Mouse (Mus musculus) limb, embryonic 11.5 days (tissue): Measurements from ENCODE around the gene Haghl. TPM values are rescaled to one million over a fixed set of nuclear protein-coding genes. Genes with fewer than 3 reads are reported as not detected.
A peak's percentile ranks its signal among the peaks of the same experiment; 100 is the strongest.

Experiments
- ATAC-seq: fragments of 200-750 bp; cut with Nextera tagmentation; 2 replicates; pipeline ENCODE4 v1.8.0; 2017; ENCODE audit warnings: low read depth; ENCODE audit not compliant: insufficient number of reproducible peaks, low FRiP score, low TSS enrichment
- DNase-seq: peaks from one replicate; pipeline ENCODE4 v3.0.0-alpha.2; 2015; ENCODE audit warnings: low spot score
- H3K27ac ChIP-seq: fragments of 300-500 bp; sonication (generic); replicated peaks from 2 replicates; pipeline ENCODE4 v1.5.1; 2014; ENCODE audit warnings: low read depth, mild to moderate bottlenecking, low read length
- H3K27me3 ChIP-seq: fragments of 300-500 bp; sonication (generic); 2 replicates; pipeline ENCODE4 v1.6.1; 2014; ENCODE audit warnings: mild to moderate bottlenecking, low read length, mixed read lengths; ENCODE audit not compliant: control insufficient read depth, insufficient read depth
- H3K36me3 ChIP-seq: fragments of 300-500 bp; sonication (generic); 2 replicates; pipeline ENCODE4 v1.6.1; 2014; ENCODE audit warnings: mild to moderate bottlenecking, low read length, moderate library complexity, mixed read lengths; ENCODE audit not compliant: control insufficient read depth, insufficient read depth
- H3K4me1 ChIP-seq: fragments of 300-500 bp; sonication (generic); 2 replicates; pipeline ENCODE4 v1.6.1; 2014; ENCODE audit warnings: low read length, mixed read lengths; ENCODE audit not compliant: control insufficient read depth, insufficient read depth
- H3K4me2 ChIP-seq: fragments of 300-500 bp; sonication (generic); 2 replicates; pipeline ENCODE4 v1.6.1; 2014; ENCODE audit warnings: low read depth, mild to moderate bottlenecking, moderate library complexity; ENCODE audit not compliant: severe bottlenecking
- H3K4me3 ChIP-seq: fragments of 300-500 bp; sonication (generic); 2 replicates; pipeline ENCODE4 v1.5.1; 2014; ENCODE audit warnings: low read depth, low read length
- H3K9ac ChIP-seq: fragments of 300-500 bp; sonication (generic); 2 replicates; pipeline ENCODE4 v1.6.1; 2014; ENCODE audit warnings: mild to moderate bottlenecking, low read length
- H3K9me3 ChIP-seq: fragments of 300-500 bp; sonication (generic); 2 replicates; pipeline ENCODE4 v1.6.1; 2016; ENCODE audit warnings: low read length; ENCODE audit not compliant: control insufficient read depth
- WGBS: fragments of 180-500 bp; shearing (Covaris S2); extraction: QIAGEN DNeasy Blood & Tissue Kit; methylation state at CpG from one replicate; pipeline ENCODE4 v1.1.7; 2014; 5-methylcytosine and 5-hydroxymethylcytosine counted together
- polyA plus RNA-seq: library from polyadenylated mRNA; unstranded; fragments of >200 nt; fragmentation: Nextera tagmentation; extraction: Ambion mirVana; gene quantifications from 2 replicates; pipeline ENCODE4 v1.2.1, GENCODE M21; 2014

The Haghl gene
- polyA plus RNA-seq, 1 experiment from 2014 or later: 68.0 TPM

GRCm38 (mm10) chr17:25824362-25825142 lies 39.1 kb upstream of the Haghl start:
- Histone ChIP-seq H3K27me3 (peaks cover 13% of the 10 kb centered on the region), H3K4me3 (peak overlapping the region; percentile 54), H3K27ac (no peak overlapping the region), H3K9me3 (no peaks in the 10 kb centered on the region), H3K4me1 (peaks cover 18% of the 10 kb centered on the region), H3K36me3 (peaks cover 4% of the 10 kb centered on the region; the same call in 1 of the 2 replicates), H3K4me2 (peak overlapping the region; percentile 96; the same call in 1 of the 2 replicates), H3K9ac (0 out of 2 replicates have a peak overlapping the region, but pooled peaks have one; percentile 5)
- 72% methylated on average over 17 of the region's 17 CpGs for WGBS
- DNase-seq (no peak), ATAC-seq (no peak)

GRCm38 (mm10) chr17:25823452-25823851 lies 38.0 kb upstream of the Haghl start, which contains the start of gene Wdr24:
Gene Wdr24 (plus strand): TSS chr17:25823627.
- Histone ChIP-seq H3K9me3 (no peaks in the 10 kb centered on the region), H3K36me3 (peaks cover 4% of the 10 kb centered on the region; the same call in 1 of the 2 replicates), H3K27me3 (peaks cover 24% of the 10 kb centered on the region), H3K9ac (peak within 1 kb of the TSS; percentile 64; the same call in 1 of the 2 replicates), H3K4me3 (peak within 1 kb of the TSS; percentile 54), H3K27ac (no peak within 1 kb of the TSS), H3K4me2 (peak within 1 kb of the TSS; percentile 96), H3K4me1 (peaks cover 15% of the 10 kb centered on the region)
- under 1% methylated on average over 18 of the region's 18 CpGs for WGBS
- DNase-seq (peak; percentile 80), ATAC-seq (peak; percentile 33; the same call in 1 of the 2 replicates)

- no peak overlapping the region for H3K9ac ChIP-seq
- H3K36me3 ChIP-seq: no peaks in the 10 kb centered on the region
- ATAC-seq: no peak
- H3K4me2 ChIP-seq: peak overlapping the region; percentile 20
- no peak for DNase-seq
- 0 out of 2 replicates have a peak overlapping the region, but pooled peaks have one; percentile 6 for H3K4me3 ChIP-seq
- H3K9me3 ChIP-seq: no peaks in the 10 kb centered on the region
- peaks cover 3% of the 10 kb centered on the region; the same call in 1 of the 2 replicates for H3K4me1 ChIP-seq
- H3K27me3 ChIP-seq: peaks cover 40% of the 10 kb centered on the region
- H3K27ac ChIP-seq: no peak overlapping the region
- WGBS: 5% methylated on average over 46 of the region's 46 CpGs
Measured at GRCm38 (mm10) chr17:25818851-25819780, 33.6 kb upstream of the Haghl start.

- DNase-seq (no peak), ATAC-seq (no peak)
- Histone ChIP-seq H3K36me3 (no peaks in the 10 kb centered on the region), H3K9ac (no peak overlapping the region), H3K9me3 (no peaks in the 10 kb centered on the region), H3K27me3 (peaks cover 42% of the 10 kb centered on the region), H3K4me1 (no peaks in the 10 kb centered on the region), H3K4me2 (no peak overlapping the region), H3K27ac (no peak overlapping the region), H3K4me3 (no peak overlapping the region)
- WGBS: 76% methylated on average over 11 of the region's 11 CpGs
Measured at GRCm38 (mm10) chr17:25817662-25818061, 32.2 kb upstream of the Haghl start.

GRCm38 (mm10) chr17:25813471-25813870 lies 28.0 kb upstream of the Haghl start:
- DNase-seq (peak; percentile 97), ATAC-seq (no peak)
- no peak overlapping the region for H3K9ac ChIP-seq
- no peak overlapping the region for H3K27ac ChIP-seq
- no peak overlapping the region for H3K4me2 ChIP-seq
- 4% methylated on average over 20 of the region's 20 CpGs for WGBS
- no peaks in the 10 kb centered on the region for H3K9me3 ChIP-seq
- H3K27me3 ChIP-seq: peaks cover 45% of the 10 kb centered on the region
- H3K4me3 ChIP-seq: no peak overlapping the region
- no peaks in the 10 kb centered on the region for H3K36me3 ChIP-seq
- 0 out of 2 replicates have a peak, but pooled peaks cover 2% of the 10 kb centered on the region for H3K4me1 ChIP-seq

GRCm38 (mm10) chr17:25810890-25811289 lies 25.4 kb upstream of the Haghl start:
- ATAC-seq (no peak), DNase-seq (no peak)
- H3K9ac ChIP-seq: no peak overlapping the region
- 76% methylated on average over 4 of the region's 4 CpGs for WGBS
- H3K4me1 ChIP-seq: 0 out of 2 replicates have a peak, but pooled peaks cover 2% of the 10 kb centered on the region
- H3K36me3 ChIP-seq: no peaks in the 10 kb centered on the region
- H3K27me3 ChIP-seq: peaks cover 36% of the 10 kb centered on the region
- H3K4me2 ChIP-seq: no peak overlapping the region
- no peaks in the 10 kb centered on the region for H3K9me3 ChIP-seq
- H3K4me3 ChIP-seq: no peak overlapping the region
- H3K27ac ChIP-seq: no peak overlapping the region

GRCm38 (mm10) chr17:25809606-25810340 lies 24.3 kb upstream of the Haghl start:
- H3K9me3 ChIP-seq: no peaks in the 10 kb centered on the region
- peak overlapping the region; percentile 68 for H3K4me3 ChIP-seq
- H3K36me3 ChIP-seq: no peaks in the 10 kb centered on the region
- H3K27ac ChIP-seq: no peak overlapping the region
- H3K9ac ChIP-seq: peak overlapping the region; percentile 64; the same call in 1 of the 2 replicates
- H3K27me3 ChIP-seq: peaks cover 36% of the 10 kb centered on the region
- 11% methylated on average over 25 of the region's 25 CpGs for WGBS
- DNase-seq (no peak), ATAC-seq (peak; percentile 14; the same call in 1 of the 2 replicates)
- peak overlapping the region; percentile 97 for H3K4me2 ChIP-seq
- H3K4me1 ChIP-seq: 0 out of 2 replicates have a peak, but pooled peaks cover 2% of the 10 kb centered on the region
